Mouse (Mus musculus): ENCODE data around the gene Tmem51. TPM values are rescaled to one million over a fixed set of nuclear protein-coding genes. Genes with fewer than 3 reads are reported as not detected.
"Not testable (repeated sequence)": the region's sequence is repeated elsewhere in the genome, so short reads cannot be mapped to it uniquely, and the experiment has no call there.

Gene Tmem51
- total RNA-seq, 2 experiments from 2014 or later = 18.7 TPM

- no peak for ATAC-seq (ENCODE audit: poor library complexity, severe bottlenecking)
Observed at GRCm38 (mm10) chr4:142060455-142061378, 23.4 kb downstream of the Tmem51 start.

GRCm38 (mm10) chr4:142059841-142060193 lies 24.3 kb downstream of the Tmem51 start:
- ATAC-seq (ENCODE audit: poor library complexity, severe bottlenecking) = no peak

GRCm38 (mm10) chr4:142059113-142059840 lies 24.8 kb downstream of the Tmem51 start:
- no peak for ATAC-seq (ENCODE audit: poor library complexity, severe bottlenecking)

- 0 out of 2 replicates have a peak, but pooled peaks have one; percentile 36 for ATAC-seq (ENCODE audit: poor library complexity, severe bottlenecking)
Observed at GRCm38 (mm10) chr4:142057529-142058216, 26.4 kb downstream of the Tmem51 start.

GRCm38 (mm10) chr4:142055600-142055999 lies 28.5 kb downstream of the Tmem51 start:
- ATAC-seq (ENCODE audit: poor library complexity, severe bottlenecking) = no peak

GRCm38 (mm10) chr4:142054580-142054979 lies 29.5 kb downstream of the Tmem51 start:
- ATAC-seq (ENCODE audit: poor library complexity, severe bottlenecking) = peak; percentile 27; the same call in 1 of the 2 replicates

- peak; percentile 45 for ATAC-seq (ENCODE audit: poor library complexity, severe bottlenecking)
Observed at GRCm38 (mm10) chr4:142053661-142054448, 30.2 kb downstream of the Tmem51 start.

DNA sequence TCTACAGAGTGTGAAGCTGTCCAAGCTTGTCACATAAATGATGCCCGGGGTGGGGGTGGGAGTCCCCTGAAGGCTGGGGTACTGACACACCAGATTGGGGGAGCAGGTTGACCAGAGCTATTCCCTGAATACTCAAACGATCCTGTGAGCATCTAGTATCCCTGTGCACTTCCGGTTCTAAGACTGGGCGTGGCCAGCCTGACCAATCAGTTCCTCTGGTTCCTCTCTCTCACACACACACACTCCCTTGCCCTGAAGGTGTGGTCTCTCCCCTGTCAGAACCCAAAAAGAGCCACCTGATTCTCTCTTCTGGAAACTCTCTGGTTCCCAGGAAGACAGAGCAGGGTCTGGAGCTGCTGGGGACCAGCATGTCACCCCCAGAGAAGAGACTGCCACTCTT lies 30.8 kb downstream of the Tmem51 start:
- ATAC-seq (ENCODE audit: poor library complexity, severe bottlenecking) = peak; percentile 53

GRCm38 (mm10) chr4:142052391-142053132 lies 31.5 kb downstream of the Tmem51 start:
- no peak for ATAC-seq (ENCODE audit: poor library complexity, severe bottlenecking)

GRCm38 (mm10) chr4:142051883-142052282 lies 32.2 kb downstream of the Tmem51 start:
- ATAC-seq (ENCODE audit: poor library complexity, severe bottlenecking) = not testable (repeated sequence)

DNA sequence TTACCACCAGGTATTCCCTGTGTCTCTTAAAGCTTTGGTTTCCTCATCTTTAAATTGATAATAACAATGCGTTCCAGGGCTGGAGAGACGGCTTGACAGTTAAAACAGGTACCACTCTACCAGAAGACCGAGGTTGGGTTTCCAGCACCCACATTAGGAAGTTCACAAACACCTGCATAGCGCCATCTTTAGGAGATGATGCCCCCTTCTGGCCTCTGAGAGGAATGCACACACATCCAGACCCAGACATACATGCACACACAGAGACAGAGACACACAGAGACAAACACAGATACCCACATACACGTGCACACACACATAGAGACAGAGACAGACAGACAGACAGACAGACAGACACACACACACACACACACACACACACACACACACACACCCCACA lies 34.1 kb downstream of the Tmem51 start:
- no peak for ATAC-seq (ENCODE audit: poor library complexity, severe bottlenecking)

DNA sequence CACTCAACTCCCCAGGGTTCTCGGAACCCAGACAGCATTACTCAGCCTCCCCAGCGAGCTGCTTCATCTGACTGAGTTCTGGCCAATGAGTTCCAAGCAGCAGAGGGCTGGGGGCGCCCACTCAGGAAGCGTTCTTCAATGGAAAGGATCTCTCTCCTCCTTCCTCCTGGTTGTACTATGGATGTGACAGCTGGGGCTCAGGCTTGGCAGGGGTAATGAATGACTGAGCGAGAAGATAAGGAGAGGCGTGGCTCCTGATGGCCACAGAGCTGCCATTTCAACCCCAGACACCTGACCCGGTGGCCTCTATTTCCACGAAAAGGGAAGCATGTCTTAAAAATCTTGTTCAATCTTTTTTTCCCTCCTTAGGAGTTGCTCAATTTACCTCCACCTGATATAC lies 35.7 kb downstream of the Tmem51 start:
- no peak for ATAC-seq (ENCODE audit: poor library complexity, severe bottlenecking)

DNA sequence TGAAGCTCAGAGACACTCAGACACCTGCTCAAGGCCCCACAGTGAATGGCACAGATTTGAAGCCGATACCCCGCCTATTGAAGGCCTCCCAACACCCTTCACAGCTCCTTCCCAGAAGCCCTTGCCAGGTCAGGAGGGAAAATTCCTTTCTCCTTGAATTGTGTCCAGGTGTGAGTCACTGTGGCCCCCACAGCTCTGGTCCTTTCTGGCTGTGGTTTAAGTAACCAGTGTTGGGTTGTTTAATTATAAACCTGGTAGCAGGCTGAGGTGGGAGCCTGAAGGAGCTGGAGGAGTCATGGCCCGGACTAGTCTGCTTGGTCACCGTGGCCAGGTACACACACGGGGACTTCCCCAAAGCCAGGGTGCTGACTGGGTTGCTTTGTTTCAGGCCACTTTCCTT lies 37.1 kb downstream of the Tmem51 start:
- ATAC-seq (ENCODE audit: poor library complexity, severe bottlenecking) = no peak

- no peak for ATAC-seq (ENCODE audit: poor library complexity, severe bottlenecking)
Observed at GRCm38 (mm10) chr4:142046496-142046895, 37.6 kb downstream of the Tmem51 start.

DNA sequence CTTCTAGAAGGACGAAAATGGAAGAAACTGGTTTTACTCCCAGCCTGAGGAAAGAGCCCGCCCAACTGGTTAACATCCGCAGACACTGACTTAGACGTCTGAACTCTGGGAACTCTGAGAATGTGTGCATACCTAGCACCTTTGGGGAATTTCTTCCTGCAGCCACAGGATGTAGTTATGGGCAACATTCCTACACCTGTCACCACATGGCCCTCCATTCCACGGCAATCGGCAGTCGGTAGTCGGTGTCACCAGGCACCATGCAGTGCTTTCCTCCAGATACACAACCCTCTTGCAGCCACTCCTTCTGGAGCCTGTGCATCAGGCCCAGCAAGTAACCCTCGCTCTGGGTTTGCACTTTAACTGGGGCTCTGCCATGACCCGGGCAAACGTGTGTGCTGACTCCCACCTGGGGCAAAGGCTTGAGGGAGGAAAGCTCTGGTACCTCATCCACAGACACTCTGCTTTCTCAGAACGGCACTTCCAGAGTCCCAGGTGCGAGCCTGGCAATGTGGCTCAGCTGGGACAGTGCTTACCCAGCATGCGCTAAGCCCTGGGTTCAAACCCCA lies 38.4 kb downstream of the Tmem51 start:
- ATAC-seq (ENCODE audit: poor library complexity, severe bottlenecking) = no peak

- no peak for ATAC-seq (ENCODE audit: poor library complexity, severe bottlenecking)
Observed at GRCm38 (mm10) chr4:142044452-142044851, 39.7 kb downstream of the Tmem51 start.

- ATAC-seq (ENCODE audit: poor library complexity, severe bottlenecking) = no peak
Observed at GRCm38 (mm10) chr4:142039662-142040353, 44.3 kb downstream of the Tmem51 start.

GRCm38 (mm10) chr4:142037897-142038296 lies 46.2 kb downstream of the Tmem51 start:
- ATAC-seq (ENCODE audit: poor library complexity, severe bottlenecking) = no peak

DNA sequence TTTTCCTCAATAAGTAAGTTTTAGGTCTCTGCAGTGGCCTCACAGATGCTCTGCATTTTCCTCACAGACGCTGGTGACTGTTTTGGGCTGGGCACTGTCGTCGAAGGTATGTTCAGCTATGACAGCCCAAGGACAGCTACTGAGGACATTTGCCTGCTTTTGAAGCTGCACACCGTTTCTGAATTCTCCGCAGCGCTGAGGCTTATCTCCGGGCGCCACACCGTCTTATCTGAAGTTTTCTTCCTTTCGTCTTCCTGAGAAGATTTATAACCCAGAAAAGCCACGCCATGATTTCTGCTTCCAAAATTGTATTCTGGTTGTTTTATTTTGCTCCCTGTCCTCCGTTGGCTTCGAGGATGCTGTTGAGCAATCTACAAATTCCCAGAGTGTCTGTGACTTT lies 55.6 kb downstream of the Tmem51 start:
- ATAC-seq (ENCODE audit: poor library complexity, severe bottlenecking) = no peak

Measured in megakaryocyte, adult 5-6 weeks (primary cell).